Mouse (Mus musculus): ENCODE measurements around the gene Muc5ac.
"Not testable (repeated sequence)": the region's sequence is repeated elsewhere in the genome, so short reads cannot be mapped to it uniquely, and the experiment has no call there.

The Muc5ac gene

GRCm38 (mm10) chr7:141788677-141789452 lies at the start of gene Muc5ac:
Gene Muc5ac, plus strand, starts transcription at chr7:141788972.
- no peak for DNase-seq

GRCm38 (mm10) chr7:141747451-141748100 lies 41.2 kb upstream of the Muc5ac start:
- no peak for DNase-seq

- DNase-seq: no peak
Observed at GRCm38 (mm10) chr7:141752513-141752912, 36.3 kb upstream of the Muc5ac start.

DNA sequence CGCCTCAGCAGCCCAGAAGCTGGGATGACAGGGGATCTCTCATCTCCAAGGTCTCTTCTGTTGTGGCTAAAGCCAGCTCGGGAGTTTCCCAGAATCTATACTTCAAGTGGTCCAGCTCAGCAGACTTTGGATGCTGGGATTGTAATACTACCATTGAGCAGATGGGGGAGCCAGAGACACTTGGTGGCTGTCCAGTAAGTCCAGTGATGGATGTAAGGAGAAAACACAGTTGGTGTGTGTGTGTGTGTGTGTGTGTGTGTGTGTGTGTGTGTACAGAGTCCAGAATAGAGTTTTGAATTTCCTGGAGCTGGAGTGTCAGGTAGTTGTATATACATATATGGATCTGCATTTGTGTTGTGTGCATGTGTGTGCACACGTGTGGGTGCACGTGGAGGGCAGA lies 32.9 kb upstream of the Muc5ac start:
- DNase-seq: peak; percentile 81

DNA sequence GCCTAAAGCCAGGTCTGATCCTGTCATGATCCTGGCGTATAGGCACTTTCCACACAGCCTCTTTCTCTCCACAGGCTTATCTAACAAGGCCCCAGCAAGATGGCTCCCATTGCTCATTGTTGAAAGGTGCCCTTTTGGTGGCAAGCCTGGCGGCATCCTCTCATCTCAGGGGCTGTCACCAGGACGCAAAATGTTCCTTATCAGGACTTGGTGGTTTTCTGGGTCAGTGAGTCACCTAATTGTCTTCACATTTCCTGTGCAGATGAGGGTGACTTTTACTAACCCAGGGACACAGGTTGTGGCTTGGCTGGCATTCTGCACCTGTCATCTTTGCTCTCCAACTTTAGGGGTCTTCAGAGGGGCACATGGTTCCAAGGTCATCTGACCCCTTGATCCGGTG lies 30.5 kb upstream of the Muc5ac start:
- DNase-seq: no peak

DNA sequence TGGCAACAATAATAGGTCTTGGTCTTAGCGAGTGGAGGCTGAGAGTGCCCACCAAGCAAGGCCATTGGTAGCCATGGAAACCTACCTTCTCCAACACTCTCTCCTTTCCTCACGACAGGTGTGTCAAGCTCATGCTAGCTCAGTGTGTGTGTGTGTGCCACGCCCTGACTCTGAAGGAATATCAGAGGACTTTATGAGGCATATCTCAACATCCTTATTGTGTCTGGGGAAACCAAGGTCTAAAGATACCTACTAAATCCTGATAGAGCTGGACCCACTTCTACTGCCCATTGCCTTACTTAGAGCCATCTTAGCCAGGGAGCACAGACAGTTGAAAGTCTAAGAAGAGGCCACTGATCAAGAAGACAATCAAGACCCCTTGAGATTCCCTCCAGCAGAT lies 18.3 kb upstream of the Muc5ac start:
- no peak for DNase-seq

- no peak for DNase-seq
Observed at GRCm38 (mm10) chr7:141770988-141771387, 17.8 kb upstream of the Muc5ac start.

- no peak for DNase-seq
Observed at GRCm38 (mm10) chr7:141772058-141772557, 16.7 kb upstream of the Muc5ac start.

GRCm38 (mm10) chr7:141774855-141775254 lies 13.9 kb upstream of the Muc5ac start:
- DNase-seq: no peak

GRCm38 (mm10) chr7:141776199-141776598 lies 12.6 kb upstream of the Muc5ac start:
- DNase-seq: no peak

- DNase-seq: no peak
Observed at GRCm38 (mm10) chr7:141794251-141794650, 5.5 kb downstream of the Muc5ac start.

GRCm38 (mm10) chr7:141803206-141803605 lies 14.4 kb downstream of the Muc5ac start:
- DNase-seq: no peak

DNA sequence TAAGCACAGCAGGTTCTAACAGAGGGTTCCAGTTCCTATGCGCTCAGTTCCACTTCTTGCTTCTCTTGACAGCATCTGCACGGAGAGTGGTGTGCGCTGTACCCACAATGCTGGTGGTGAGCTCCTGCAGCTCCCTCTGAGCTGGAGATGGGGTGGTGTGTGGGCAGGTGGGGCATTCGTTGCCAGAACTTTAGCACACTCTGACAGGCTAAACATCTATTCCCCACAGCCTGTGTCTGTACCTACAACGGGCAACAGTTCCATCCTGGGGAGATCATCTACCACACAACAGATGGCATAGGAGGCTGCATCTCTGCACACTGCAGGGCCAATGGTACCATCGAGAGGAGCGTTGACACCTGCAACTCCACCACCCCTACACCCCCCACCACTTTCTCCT lies 16.6 kb downstream of the Muc5ac start:
- no peak for DNase-seq

- DNase-seq: not testable (repeated sequence)
Observed at GRCm38 (mm10) chr7:141807823-141808222, 19.1 kb downstream of the Muc5ac start.

DNA sequence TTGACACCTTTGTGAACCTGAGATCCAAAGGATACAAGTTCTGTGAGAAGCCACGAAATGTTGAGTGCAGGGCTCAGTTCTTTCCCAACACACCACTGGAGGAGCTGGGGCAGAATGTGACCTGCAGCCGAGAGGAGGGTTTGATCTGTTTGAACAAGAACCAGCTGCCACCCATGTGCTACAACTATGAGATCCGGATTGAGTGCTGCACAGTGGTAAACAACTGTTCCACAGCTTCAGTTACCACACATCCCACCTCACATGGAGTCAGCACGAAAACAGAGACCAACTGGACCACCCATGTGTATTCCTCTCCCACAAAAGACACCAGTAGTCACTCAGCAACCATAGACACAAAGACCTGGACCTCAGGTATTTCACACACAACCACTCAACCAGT lies 21.2 kb downstream of the Muc5ac start:
- DNase-seq: not testable (repeated sequence)

DNA sequence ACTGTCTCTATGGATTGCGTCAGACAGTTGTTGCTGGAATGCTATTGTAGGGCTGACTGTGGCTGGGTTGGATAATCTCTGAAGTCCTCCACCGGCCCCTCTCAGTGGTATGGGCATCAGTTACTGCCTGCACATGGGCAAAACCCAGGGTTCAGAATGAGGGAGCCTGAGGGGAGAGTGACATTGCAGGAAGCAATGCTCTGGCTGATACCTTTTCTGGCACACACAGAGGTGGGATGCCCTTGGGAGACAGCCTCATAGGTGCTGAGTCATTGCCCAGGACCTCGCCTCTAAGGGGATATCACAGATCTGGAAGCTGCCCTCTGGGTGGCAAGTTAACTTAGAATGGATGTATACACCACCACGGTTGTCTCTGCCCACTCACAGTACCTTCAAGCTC lies 24.5 kb downstream of the Muc5ac start:
- DNase-seq: no peak

DNA sequence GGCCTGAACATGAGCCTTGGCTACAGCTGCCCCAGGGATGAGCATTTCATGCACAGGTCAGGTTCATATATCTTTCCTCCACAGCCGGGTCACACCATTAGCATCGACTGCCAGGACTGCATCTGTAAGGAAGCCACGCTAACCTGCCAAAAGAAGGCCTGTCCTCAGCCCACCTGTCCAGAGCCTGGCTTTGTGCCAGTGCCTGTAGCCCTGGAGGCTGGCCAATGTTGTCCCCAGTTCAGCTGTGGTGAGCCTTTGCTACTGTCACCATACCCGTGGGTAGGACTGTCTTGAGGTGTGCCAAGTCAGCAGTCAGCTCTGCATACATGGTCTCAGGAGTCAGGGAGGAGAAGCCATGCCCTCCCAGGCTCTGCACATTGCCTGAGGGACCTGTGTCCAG lies 26.6 kb downstream of the Muc5ac start:
- DNase-seq: peak; percentile 31

DNA sequence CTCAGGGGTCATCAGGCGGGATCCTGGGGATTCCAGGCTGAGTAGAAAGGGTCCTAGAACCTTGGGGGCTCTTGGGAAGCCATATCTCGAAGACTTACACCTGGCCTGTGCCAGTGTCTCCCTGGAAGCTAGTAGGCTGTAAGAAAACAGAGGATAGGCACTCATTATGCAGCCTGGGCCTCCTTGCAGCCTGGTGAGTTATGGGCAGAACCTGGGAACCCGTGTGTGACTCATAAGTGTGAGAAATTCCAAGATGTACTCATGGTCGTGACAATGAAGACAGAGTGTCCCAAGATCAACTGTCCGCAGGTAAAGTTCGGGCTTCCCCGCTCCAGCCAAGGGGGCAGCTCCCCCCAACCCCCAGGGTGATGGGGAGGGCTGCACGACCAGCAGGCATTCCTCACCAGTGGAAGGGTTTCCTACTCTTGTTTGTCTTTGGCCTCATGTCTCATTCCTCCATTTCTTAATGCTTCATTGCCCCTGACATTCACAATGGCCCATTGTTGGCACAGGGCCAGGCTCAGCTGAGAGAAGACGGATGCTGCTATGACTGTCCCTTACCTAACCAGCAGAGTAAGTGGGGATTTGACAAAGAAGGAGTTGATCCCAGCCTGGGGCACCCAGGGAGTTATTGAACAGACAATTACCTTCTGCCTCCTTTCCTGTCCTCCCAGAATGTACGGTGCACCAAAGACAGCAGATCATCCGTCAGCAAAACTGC lies 28.7 kb downstream of the Muc5ac start:
- peak; percentile 75 for DNase-seq

DNA sequence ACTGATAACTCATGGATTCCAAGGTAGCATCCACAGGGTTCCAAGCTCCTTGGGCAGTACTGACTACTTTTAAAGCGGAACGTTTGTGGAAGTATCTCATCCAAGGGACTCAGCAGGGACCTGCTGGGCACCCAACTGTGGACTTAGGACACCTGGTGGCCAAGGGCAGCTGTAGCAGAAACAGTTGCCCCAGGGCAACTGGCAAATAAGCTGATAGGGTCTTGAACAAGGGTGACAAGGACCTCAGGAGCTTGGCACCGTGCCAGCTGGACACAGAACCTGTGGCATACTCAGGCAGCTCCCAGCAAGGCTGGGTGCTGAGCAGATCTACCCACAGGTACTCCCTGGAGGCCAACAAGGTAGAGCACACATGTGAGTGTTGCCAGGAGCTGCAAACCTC lies 29.5 kb downstream of the Muc5ac start:
- peak; percentile 38 for DNase-seq

GRCm38 (mm10) chr7:141822582-141823261 lies 34.0 kb downstream of the Muc5ac start:
- no peak for DNase-seq

- DNase-seq: no peak
Observed at GRCm38 (mm10) chr7:141823699-141824098, 34.9 kb downstream of the Muc5ac start.

GRCm38 (mm10) chr7:141824398-141824797 lies 35.6 kb downstream of the Muc5ac start:
- DNase-seq: no peak

DNA sequence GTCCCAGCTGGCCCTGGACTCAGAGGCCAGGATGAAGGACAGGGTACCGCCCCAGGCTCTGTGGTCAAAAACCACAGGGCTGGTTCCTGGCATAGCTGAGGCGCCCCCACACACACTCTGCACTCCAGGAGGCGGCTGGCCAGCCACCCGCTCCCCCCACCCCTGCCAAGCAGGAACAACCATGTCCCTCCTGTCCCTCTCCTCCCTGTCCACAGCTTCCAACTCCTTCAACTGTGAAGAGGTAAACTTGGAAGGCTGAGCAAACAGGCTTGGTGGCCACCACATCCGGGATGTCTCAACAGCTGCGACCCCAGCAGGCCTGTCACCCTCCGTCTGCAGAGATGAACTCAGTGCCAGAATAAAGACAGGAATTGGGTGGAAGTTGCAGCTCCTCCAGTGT lies 47.2 kb downstream of the Muc5ac start:
- no peak for DNase-seq
